23 mouse cellular contexts compared by ENCODE assay signal in genomic region chr5:45737911-45738310, GRCm38 (mm10).
DNase-seq lines count a peak whose midpoint lies in the region; ATAC-seq and TF ChIP-seq lines count a peak whose summit lies in the region.
"Had no signal": no experiment of that assay in that cellular context is flagged by ENCODE, and none has a peak within 500 bp of the region (broad histone marks: within the 10 kb centered on the region; RNA-seq: fewer than 3 reads in every experiment).

No protein-coding gene starts in this region.

- TF ChIP-seq EP300 in CH12.LX (IDR thresholded peaks at IDR 0.05; ENCODE audit: low read length), result no peak
- TF ChIP-seq EP300 in MEL (IDR thresholded peaks at IDR 0.05; ENCODE audit: low read depth in 1 of 2, low read length in 2 of 2), result no peak

- H3K79me2 ChIP-seq in CH12.LX (replicated peaks; ENCODE audit: control insufficient read depth, extremely low read depth, insufficient read depth, poor library complexity, severe bottlenecking), result no peaks in the 10 kb centered on the region
- H3K79me2 ChIP-seq in MEL (ENCODE audit: control insufficient read depth, insufficient read depth, low read length, poor library complexity), result no peaks in the 10 kb centered on the region

- H3K36me3 ChIP-seq in forebrain, postnatal 0 days (ENCODE audit: insufficient read depth), result 0 out of 2 replicates have a peak, but pooled peaks cover 4% of the 10 kb centered on the region
- H3K36me3 ChIP-seq in forebrain, embryonic 12.5 days (replicated peaks), result peaks cover 12% of the 10 kb centered on the region
- H3K36me3 ChIP-seq in midbrain, embryonic 11.5 days (ENCODE audit: control insufficient read depth, insufficient read depth, low read length), result no peaks in the 10 kb centered on the region
- H3K36me3 ChIP-seq in midbrain, postnatal 0 days (ENCODE audit: insufficient read depth, low read length), result peaks cover 4% of the 10 kb centered on the region; the same call in 1 of the 2 replicates
- H3K36me3 ChIP-seq in CH12.LX (replicated peaks in 1 of 2; ENCODE audit: control insufficient read depth in 1 of 2, insufficient read depth in 1 of 2, low read length in 1 of 2) (peaks cover 5 to 30% of the 10 kb centered on the region in 2 experiments), MEL (ENCODE audit: control insufficient read depth in 1 of 2, insufficient read depth in 2 of 2, low read length in 2 of 2) (peaks cover 0 to 2% of the 10 kb centered on the region in 2 experiments; a peak in 1 of 4 replicates)
- H3K36me3 ChIP-seq in liver, embryonic 11.5 days (ENCODE audit: control insufficient read depth, insufficient read depth, low read length), result peaks cover 2% of the 10 kb centered on the region; the same call in 1 of the 2 replicates
- H3K36me3 ChIP-seq: embryonic facial prominence, embryonic 12.5 days had no signal

- no peak overlapping the region for H3K9ac ChIP-seq in forebrain, postnatal 0 days
- H3K9ac ChIP-seq in forebrain, embryonic 12.5 days, result no peak overlapping the region
- H3K9ac ChIP-seq in midbrain, embryonic 11.5 days (ENCODE audit: low read length), result no peak overlapping the region
- H3K9ac ChIP-seq in midbrain, postnatal 0 days (replicated peaks; ENCODE audit: low read length, poor library complexity, severe bottlenecking), result no peak overlapping the region
- no peak overlapping the region for H3K9ac ChIP-seq in CH12.LX (ENCODE audit: insufficient read depth, low read depth)
- no peak overlapping the region for H3K9ac ChIP-seq in MEL (ENCODE audit: control insufficient read depth, low read depth, low read length, poor library complexity, severe bottlenecking)
- H3K9ac ChIP-seq in liver, embryonic 11.5 days (ENCODE audit: low read depth, low read length), result no peak overlapping the region
- H3K9ac ChIP-seq: embryonic facial prominence, embryonic 12.5 days had no signal

- WGBS in forebrain, postnatal 0 days, result 80% methylated on average over 1 of the region's 1 CpGs
- 95% methylated on average over 1 of the region's 1 CpGs for WGBS in forebrain, embryonic 12.5 days
- WGBS in midbrain, embryonic 11.5 days, result 97% methylated on average over 1 of the region's 1 CpGs
- WGBS in midbrain, postnatal 0 days, result 87% methylated on average over 1 of the region's 1 CpGs
- 93% methylated on average over 1 of the region's 1 CpGs for WGBS in liver, embryonic 11.5 days

- DNase-seq in forebrain, postnatal 0 days, result no peak
- peak; percentile 81 for DNase-seq in midbrain, embryonic 11.5 days (ENCODE audit: low spot score, missing footprints)
- DNase-seq in midbrain, postnatal 0 days (ENCODE audit: low spot score), result no peak
- DNase-seq in CH12.LX (ENCODE audit: extremely low read depth) (no peak), MEL (ENCODE audit: low read depth, low spot score) (no peak)
- DNase-seq in liver, embryonic 11.5 days (ENCODE audit: low spot score), result no peak
- no peak for DNase-seq in thymus, adult 18-20 months
- DNase-seq: adrenal gland, adult 2 months; adrenal gland, postnatal 10 days; adrenal gland, postnatal 25 days; B cell, adult 2 months; cerebellum, adult 11-12 months; cerebellum, adult 2 months; cerebellum, adult 9-10 months; cerebellum, postnatal 10 days; cerebellum, postnatal 25 days had no signal

- H3K27ac ChIP-seq in forebrain, postnatal 0 days (ENCODE audit: low read depth, low read length), result no peak overlapping the region
- no peak overlapping the region for H3K27ac ChIP-seq in forebrain, embryonic 12.5 days
- H3K27ac ChIP-seq in midbrain, embryonic 11.5 days (ENCODE audit: low read depth, low read length), result no peak overlapping the region
- no peak overlapping the region for H3K27ac ChIP-seq in midbrain, postnatal 0 days (ENCODE audit: low read depth, low read length)
- H3K27ac ChIP-seq in CH12.LX (ENCODE audit: insufficient read depth, low read depth), result no peak overlapping the region
- H3K27ac ChIP-seq in MEL (ENCODE audit: control insufficient read depth, low read depth, low read length), result no peak overlapping the region
- no peak overlapping the region for H3K27ac ChIP-seq in liver, embryonic 11.5 days (ENCODE audit: low read depth, low read length)
- H3K27ac ChIP-seq: embryonic facial prominence, embryonic 10.5 days; embryonic facial prominence, embryonic 12.5 days had no signal

- dilution Hi-C loops in CH12.LX (cut with MboI; ENCODE audit: extremely low pct_ligation_motif_present, extremely low pct_unique_long_range_greater_than_20kb, low sequenced_read_pairs), result no loop called here

- TF ChIP-seq POLR2A in CH12.LX (IDR thresholded peaks at IDR 0.05; ENCODE audit: low read depth, low read length), result no peak
- no peak for TF ChIP-seq POLR2A in MEL (IDR thresholded peaks at IDR 0.05; ENCODE audit: control insufficient read depth in 1 of 2, insufficient read depth in 1 of 2, low read depth in 1 of 2, low read length in 2 of 2, poor library complexity in 1 of 2)

- no peaks in the 10 kb centered on the region for H3K27me3 ChIP-seq in forebrain, postnatal 0 days (ENCODE audit: insufficient read depth, low read length)
- no peaks in the 10 kb centered on the region for H3K27me3 ChIP-seq in forebrain, embryonic 12.5 days
- no peaks in the 10 kb centered on the region for H3K27me3 ChIP-seq in midbrain, embryonic 11.5 days (ENCODE audit: control insufficient read depth, insufficient read depth, low read length)
- no peaks in the 10 kb centered on the region for H3K27me3 ChIP-seq in midbrain, postnatal 0 days (ENCODE audit: insufficient read depth, low read length)
- H3K27me3 ChIP-seq in CH12.LX (replicated peaks) (no peaks in the 10 kb centered on the region), MEL (ENCODE audit: control insufficient read depth in 1 of 2, insufficient read depth in 2 of 2, low read length in 2 of 2) (no peaks in the 10 kb centered on the region)
- no peaks in the 10 kb centered on the region for H3K27me3 ChIP-seq in liver, embryonic 11.5 days (replicated peaks; ENCODE audit: control insufficient read depth, insufficient read depth, low read length)
- H3K27me3 ChIP-seq: embryonic facial prominence, embryonic 12.5 days had no signal

- peak; percentile 45 for ATAC-seq in forebrain, postnatal 0 days
- ATAC-seq in forebrain, embryonic 12.5 days (ENCODE audit: low FRiP score), result no peak
- ATAC-seq in midbrain, embryonic 11.5 days (ENCODE audit: low FRiP score), result no peak
- ATAC-seq in midbrain, postnatal 0 days (ENCODE audit: low FRiP score), result no peak
- no peak for ATAC-seq in liver, embryonic 11.5 days (replicated peaks; ENCODE audit: low FRiP score)
- ATAC-seq: CD4-positive, CD25-positive, alpha-beta regulatory T cell, adult 4 months; forebrain, embryonic 14.5 days; forebrain, embryonic 16.5 days had no signal

- H3K4me1 ChIP-seq in forebrain, postnatal 0 days (ENCODE audit: insufficient read depth), result no peaks in the 10 kb centered on the region
- H3K4me1 ChIP-seq in forebrain, embryonic 12.5 days, result no peaks in the 10 kb centered on the region
- H3K4me1 ChIP-seq in midbrain, embryonic 11.5 days (ENCODE audit: control insufficient read depth, insufficient read depth, low read length), result no peaks in the 10 kb centered on the region
- H3K4me1 ChIP-seq in midbrain, postnatal 0 days (ENCODE audit: insufficient read depth, low read length), result no peaks in the 10 kb centered on the region
- H3K4me1 ChIP-seq in CH12.LX (ENCODE audit: control insufficient read depth in 1 of 2, insufficient read depth in 2 of 2), result no peaks in the 10 kb centered on the region
- no peaks in the 10 kb centered on the region for H3K4me1 ChIP-seq in MEL (ENCODE audit: control insufficient read depth in 1 of 2, insufficient read depth in 2 of 2, low read length in 2 of 2)
- no peaks in the 10 kb centered on the region for H3K4me1 ChIP-seq in liver, embryonic 11.5 days (replicated peaks; ENCODE audit: control insufficient read depth, insufficient read depth, low read length)
- H3K4me1 ChIP-seq: embryonic facial prominence, embryonic 10.5 days; embryonic facial prominence, embryonic 12.5 days had no signal

- H3K4me3 ChIP-seq in forebrain, postnatal 0 days (ENCODE audit: low read depth, low read length), result no peak overlapping the region
- no peak overlapping the region for H3K4me3 ChIP-seq in forebrain, embryonic 12.5 days (replicated peaks)
- H3K4me3 ChIP-seq in midbrain, embryonic 11.5 days (ENCODE audit: low read depth, low read length), result no peak overlapping the region
- no peak overlapping the region for H3K4me3 ChIP-seq in midbrain, postnatal 0 days (ENCODE audit: low read depth, low read length)
- H3K4me3 ChIP-seq in CH12.LX (replicated peaks in 1 of 3; ENCODE audit: low read depth in 2 of 3, low read length in 2 of 3, poor library complexity in 1 of 3), result no peak overlapping the region
- no peak overlapping the region for H3K4me3 ChIP-seq in MEL (ENCODE audit: control insufficient read depth in 1 of 2, insufficient read depth in 1 of 2, low read depth in 2 of 2, low read length in 2 of 2)
- H3K4me3 ChIP-seq in liver, embryonic 11.5 days (ENCODE audit: low read depth, low read length), result no peak overlapping the region
- H3K4me3 ChIP-seq: embryonic facial prominence, embryonic 10.5 days; embryonic facial prominence, embryonic 12.5 days had no signal

- no peaks in the 10 kb centered on the region for H3K9me3 ChIP-seq in forebrain, postnatal 0 days (ENCODE audit: low read length)
- no peaks in the 10 kb centered on the region for H3K9me3 ChIP-seq in forebrain, embryonic 12.5 days
- no peaks in the 10 kb centered on the region for H3K9me3 ChIP-seq in midbrain, embryonic 11.5 days (ENCODE audit: control insufficient read depth, low read length)
- H3K9me3 ChIP-seq in midbrain, postnatal 0 days (ENCODE audit: low read length), result no peaks in the 10 kb centered on the region
- H3K9me3 ChIP-seq in CH12.LX (replicated peaks; ENCODE audit: low read length) (no peaks in the 10 kb centered on the region), MEL (replicated peaks; ENCODE audit: insufficient read depth, low read length) (no peaks in the 10 kb centered on the region)
- H3K9me3 ChIP-seq in liver, embryonic 11.5 days (ENCODE audit: control insufficient read depth, low read length), result no peaks in the 10 kb centered on the region
- H3K9me3 ChIP-seq: embryonic facial prominence, embryonic 10.5 days; embryonic facial prominence, embryonic 12.5 days; G1E had no signal

- in situ Hi-C loops in CH12.LX (cut with MboI; ENCODE audit: low pct_ligation_motif_present, low pct_unique_long_range_greater_than_20kb, low sequenced_read_pairs), result no loop called here

- TF ChIP-seq RAD21 in CH12.LX (IDR thresholded peaks at IDR 0.05; ENCODE audit: low read depth, low read length) (no peak), MEL (IDR thresholded peaks at IDR 0.05; ENCODE audit: low read depth, low read length) (no peak)

- H3K4me2 ChIP-seq in forebrain, postnatal 0 days (ENCODE audit: low read depth), result no peak overlapping the region
- H3K4me2 ChIP-seq in forebrain, embryonic 12.5 days, result no peak overlapping the region
- no peak overlapping the region for H3K4me2 ChIP-seq in midbrain, embryonic 11.5 days
- H3K4me2 ChIP-seq in midbrain, postnatal 0 days (ENCODE audit: low read depth, low read length, poor library complexity, severe bottlenecking), result no peak overlapping the region
- no peak overlapping the region for H3K4me2 ChIP-seq in CH12.LX (ENCODE audit: insufficient read depth, low read depth, poor library complexity, severe bottlenecking)
- H3K4me2 ChIP-seq in liver, embryonic 11.5 days, result no peak overlapping the region
- H3K4me2 ChIP-seq: embryonic facial prominence, embryonic 12.5 days had no signal

- no peak for TF ChIP-seq CTCF in forebrain, postnatal 0 days (IDR thresholded peaks at IDR 0.05; ENCODE audit: low read depth)
- no peak for TF ChIP-seq CTCF in midbrain, postnatal 0 days (IDR thresholded peaks at IDR 0.05)
- TF ChIP-seq CTCF in CH12.LX (conservative IDR thresholded peaks at IDR 0.05 in 1 of 2, IDR thresholded peaks at IDR 0.05 in 1 of 2; ENCODE audit: low read depth in 2 of 2, low read length in 2 of 2) (no peak), MEL (IDR thresholded peaks at IDR 0.05 in 2 of 3, conservative IDR thresholded peaks at IDR 0.05 in 1 of 3; ENCODE audit: control insufficient read depth in 1 of 3, insufficient read depth in 1 of 3, low read depth in 2 of 3, low read length in 3 of 3, poor library complexity in 1 of 3, severe bottlenecking in 1 of 3) (no peak)
